Mouse (Mus musculus): ENCODE data around the gene Tmem141. TPM values are rescaled to one million over a fixed set of nuclear protein-coding genes. Genes with fewer than 3 reads are reported as not detected.

The Tmem141 gene
- total RNA-seq, 1 experiment from 2014 or later: 28.8 TPM

DNA sequence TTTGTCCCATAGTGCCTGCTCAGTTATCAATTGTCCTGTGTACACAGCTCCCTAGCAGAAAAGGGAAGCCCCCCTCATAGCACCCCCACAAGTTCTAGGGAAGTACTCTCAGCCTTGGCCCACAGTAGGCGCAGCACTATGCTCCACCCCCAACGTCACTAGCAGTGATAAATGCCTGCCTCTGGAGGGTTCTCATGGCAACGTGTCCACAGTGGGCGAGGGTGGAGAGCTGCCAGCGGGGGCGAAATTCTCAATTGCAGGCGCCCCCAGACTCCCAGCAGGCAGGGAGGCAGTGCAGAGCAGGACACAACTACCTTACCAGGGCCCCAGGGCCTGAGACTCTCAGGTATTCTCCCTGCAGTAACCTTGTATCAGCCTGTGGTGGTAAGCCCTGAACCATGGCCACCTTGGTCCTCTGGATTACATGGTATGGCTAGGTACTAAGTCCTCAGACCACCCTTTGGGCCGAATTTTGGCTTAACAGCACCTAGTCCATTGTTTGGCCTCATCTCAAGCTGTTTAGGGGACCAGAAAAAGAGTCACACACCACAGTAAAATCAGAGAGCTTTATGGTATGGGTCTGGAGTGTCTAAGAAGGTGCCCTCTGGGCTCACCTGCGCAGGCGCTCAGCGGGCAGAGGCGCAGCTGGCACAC lies 39.2 kb downstream of the Tmem141 start:
- ATAC-seq (replicated peaks in 1 of 2; ENCODE audit: insufficient read depth in 1 of 2, low FRiP score in 2 of 2, low TSS enrichment in 1 of 2, low read depth in 1 of 2, poor library complexity in 2 of 2, severe bottlenecking in 2 of 2): peak; percentile 40 to 41; a peak in 3 of 4 replicates

DNA sequence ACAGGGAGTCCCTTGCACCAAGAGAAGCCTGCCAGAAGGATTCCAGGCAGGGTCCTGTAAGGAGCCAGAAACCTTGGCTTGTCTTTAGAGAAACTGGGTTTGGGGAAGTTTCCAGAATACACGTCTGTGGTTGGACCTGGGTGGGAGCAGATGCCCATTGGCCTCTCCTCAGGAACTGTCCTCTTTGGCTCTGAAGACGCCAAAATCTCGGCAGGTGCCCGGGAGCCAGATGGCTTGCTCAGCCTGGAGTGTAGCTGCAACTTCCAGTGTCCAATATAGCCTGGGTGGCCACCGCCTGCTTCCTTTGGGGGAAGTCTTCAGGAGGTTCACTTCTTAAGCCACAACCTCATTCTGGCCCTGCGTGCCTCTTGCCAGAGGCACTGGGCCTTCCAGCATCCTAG lies 39.9 kb downstream of the Tmem141 start:
- ATAC-seq (replicated peaks in 1 of 2; ENCODE audit: insufficient read depth in 1 of 2, low FRiP score in 2 of 2, low TSS enrichment in 1 of 2, low read depth in 1 of 2, poor library complexity in 2 of 2, severe bottlenecking in 2 of 2): peak; percentile 9 to 24; a peak in 1 of 4 replicates

GRCm38 (mm10) chr2:25581294-25581864 lies 40.4 kb downstream of the Tmem141 start, which contains the start of gene Ajm1:
Gene Ajm1, minus strand, starts transcription at chr2:25581757.
- peak; percentile 59 to 78 for ATAC-seq (replicated peaks in 1 of 2; ENCODE audit: insufficient read depth in 1 of 2, low FRiP score in 2 of 2, low TSS enrichment in 1 of 2, low read depth in 1 of 2, poor library complexity in 2 of 2, severe bottlenecking in 2 of 2)

DNA sequence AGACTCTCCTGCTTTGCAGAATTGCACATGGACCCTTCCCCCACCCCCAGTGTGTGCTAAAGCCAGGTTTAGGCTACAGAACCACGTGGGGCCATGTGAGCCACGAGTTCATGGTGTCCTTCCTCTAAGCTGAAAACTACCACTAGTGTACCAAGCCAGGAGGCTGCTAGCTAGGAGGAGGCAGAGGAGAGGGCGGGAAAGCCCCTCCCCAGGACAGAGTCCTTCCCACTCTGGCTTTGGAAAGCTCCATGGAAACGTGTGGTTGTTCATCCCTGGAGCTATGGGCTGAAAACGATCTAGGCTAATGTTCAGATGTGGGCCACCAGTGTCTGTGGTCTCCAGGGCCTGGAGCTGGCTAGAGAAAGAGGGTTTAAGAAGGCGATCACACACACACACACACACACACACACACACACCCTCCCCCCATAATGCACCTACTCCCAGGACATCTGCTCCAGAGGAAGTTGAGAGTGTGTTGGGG lies 41.1 kb downstream of the Tmem141 start:
- ATAC-seq (replicated peaks in 1 of 2; ENCODE audit: insufficient read depth in 1 of 2, low FRiP score in 2 of 2, low TSS enrichment in 1 of 2, low read depth in 1 of 2, poor library complexity in 2 of 2, severe bottlenecking in 2 of 2): no peak

DNA sequence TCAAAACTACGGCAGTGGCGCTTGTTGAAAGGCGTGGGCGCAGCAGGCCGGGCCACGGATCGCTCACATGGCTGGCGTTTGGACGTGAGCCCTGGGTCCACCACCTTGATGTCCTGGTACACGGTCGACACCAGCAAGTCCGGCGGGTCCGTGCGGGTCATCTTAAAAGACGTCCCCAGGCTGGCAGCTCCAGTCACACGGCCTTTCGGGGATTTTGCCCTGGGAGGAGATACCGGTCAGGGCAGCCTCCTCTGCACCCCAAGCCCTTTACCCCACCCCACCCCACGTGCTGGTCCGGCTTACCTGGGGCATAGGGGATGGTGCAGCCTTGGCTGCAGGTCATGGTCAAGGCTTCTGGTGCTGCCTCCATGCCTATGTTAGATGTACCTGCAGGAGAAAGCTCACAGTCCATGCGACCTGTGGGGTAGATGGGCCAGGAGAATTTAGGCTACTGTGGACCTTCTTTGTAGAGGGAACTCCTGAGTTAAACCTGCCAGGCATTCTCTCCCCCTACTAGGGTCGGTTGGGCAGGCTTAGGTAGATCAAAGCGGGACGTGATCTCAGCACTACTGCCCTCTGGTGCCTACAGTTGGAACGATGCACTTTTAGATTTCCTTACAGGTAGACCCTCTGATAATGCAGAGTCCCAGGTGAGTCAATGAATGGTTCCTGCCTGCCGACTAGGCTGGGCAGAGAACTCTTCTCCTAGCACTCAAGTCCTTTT lies 41.9 kb downstream of the Tmem141 start:
- no peak for ATAC-seq (replicated peaks in 1 of 2; ENCODE audit: insufficient read depth in 1 of 2, low FRiP score in 2 of 2, low TSS enrichment in 1 of 2, low read depth in 1 of 2, poor library complexity in 2 of 2, severe bottlenecking in 2 of 2)

- no peak for ATAC-seq (replicated peaks in 1 of 2; ENCODE audit: insufficient read depth in 1 of 2, low FRiP score in 2 of 2, low TSS enrichment in 1 of 2, low read depth in 1 of 2, poor library complexity in 2 of 2, severe bottlenecking in 2 of 2)
Observed at GRCm38 (mm10) chr2:25578796-25579736, 42.7 kb downstream of the Tmem141 start.

GRCm38 (mm10) chr2:25577951-25578795 lies 43.6 kb downstream of the Tmem141 start:
- no peak for ATAC-seq (replicated peaks in 1 of 2; ENCODE audit: insufficient read depth in 1 of 2, low FRiP score in 2 of 2, low TSS enrichment in 1 of 2, low read depth in 1 of 2, poor library complexity in 2 of 2, severe bottlenecking in 2 of 2)

GRCm38 (mm10) chr2:25576965-25577891 lies 44.6 kb downstream of the Tmem141 start:
- no peak for ATAC-seq (replicated peaks in 1 of 2; ENCODE audit: insufficient read depth in 1 of 2, low FRiP score in 2 of 2, low TSS enrichment in 1 of 2, low read depth in 1 of 2, poor library complexity in 2 of 2, severe bottlenecking in 2 of 2)

DNA sequence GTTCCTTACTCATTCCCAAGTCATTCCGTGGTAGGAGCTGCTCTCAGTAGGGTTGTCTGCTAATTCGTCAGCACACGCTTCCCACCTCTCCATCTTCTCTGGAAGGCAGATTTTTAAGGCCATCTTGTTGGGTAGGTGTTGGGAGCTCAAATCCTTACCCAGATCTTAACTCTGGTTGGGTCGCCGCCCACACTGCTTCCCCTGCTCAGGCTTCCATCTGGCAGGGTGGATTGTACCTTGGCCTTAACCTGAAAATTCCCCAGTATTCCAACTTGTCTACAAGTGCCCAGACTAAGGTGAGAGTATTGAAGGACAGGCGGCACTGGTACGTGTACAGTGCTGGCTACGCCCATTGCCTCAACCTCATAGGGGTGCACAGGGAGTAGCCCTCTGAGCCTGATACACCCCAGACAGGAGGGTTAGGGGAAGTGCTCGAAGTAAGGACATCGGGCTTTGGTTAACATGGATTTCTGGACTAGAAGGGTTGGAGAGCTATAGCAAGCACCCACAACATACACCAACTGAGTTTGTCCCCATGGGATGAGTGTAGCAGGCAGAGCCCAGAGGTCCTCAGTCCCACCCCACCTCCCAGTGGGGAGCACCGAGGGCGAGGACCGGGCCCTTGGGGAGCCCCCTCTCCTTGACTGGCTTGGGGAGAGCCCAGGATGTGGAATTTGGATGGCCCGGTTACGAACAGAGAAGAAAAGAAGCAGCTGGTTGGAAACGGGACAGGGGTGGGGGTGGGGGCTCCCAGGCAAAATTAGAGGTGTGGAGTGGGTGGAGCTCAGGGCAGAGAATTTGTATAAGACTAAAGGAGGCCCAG lies 45.6 kb downstream of the Tmem141 start:
- no peak for ATAC-seq (replicated peaks in 1 of 2; ENCODE audit: insufficient read depth in 1 of 2, low FRiP score in 2 of 2, low TSS enrichment in 1 of 2, low read depth in 1 of 2, poor library complexity in 2 of 2, severe bottlenecking in 2 of 2)

DNA sequence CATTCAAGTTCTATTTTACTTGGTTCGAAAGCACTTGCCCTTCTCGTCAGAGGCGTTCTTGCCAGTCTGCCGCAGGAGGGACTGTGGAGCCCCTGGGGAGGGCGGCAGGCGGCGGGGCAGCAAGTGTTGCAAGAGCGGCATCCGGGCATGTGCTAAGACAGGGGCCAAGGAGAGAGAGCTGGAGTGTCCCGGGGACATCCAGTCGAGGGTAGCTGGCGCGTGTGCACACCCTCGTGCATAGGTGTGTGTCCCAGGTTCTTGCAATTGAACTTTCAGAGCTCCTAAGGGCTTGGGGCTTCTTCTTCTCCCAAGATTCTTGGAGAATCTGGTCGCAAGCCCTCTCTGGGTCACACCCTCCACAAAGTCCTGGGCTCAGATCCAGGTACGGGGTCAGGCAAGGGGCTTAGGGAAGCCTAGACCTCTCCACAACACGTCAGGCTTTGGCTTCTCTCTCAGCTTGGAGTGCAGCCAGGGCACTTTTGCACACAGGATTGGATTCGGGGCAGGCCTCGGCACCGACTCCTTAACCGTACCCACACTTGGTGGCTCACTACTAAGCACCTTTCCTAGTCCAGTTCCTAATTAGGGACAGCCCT lies 46.3 kb downstream of the Tmem141 start:
- ATAC-seq (replicated peaks in 1 of 2; ENCODE audit: insufficient read depth in 1 of 2, low FRiP score in 2 of 2, low TSS enrichment in 1 of 2, low read depth in 1 of 2, poor library complexity in 2 of 2, severe bottlenecking in 2 of 2): no peak

- peak; percentile 91 to 96 for ATAC-seq (replicated peaks in 1 of 2; ENCODE audit: insufficient read depth in 1 of 2, low FRiP score in 2 of 2, low TSS enrichment in 1 of 2, low read depth in 1 of 2, poor library complexity in 2 of 2, severe bottlenecking in 2 of 2)
Observed at GRCm38 (mm10) chr2:25574579-25575431, 47.0 kb downstream of the Tmem141 start, which contains the start of the genes Mamdc4 and Phpt1. Gene Mamdc4, minus strand, starts transcription at chr2:25574845. Gene Phpt1, minus strand, starts transcription at chr2:25575224.

DNA sequence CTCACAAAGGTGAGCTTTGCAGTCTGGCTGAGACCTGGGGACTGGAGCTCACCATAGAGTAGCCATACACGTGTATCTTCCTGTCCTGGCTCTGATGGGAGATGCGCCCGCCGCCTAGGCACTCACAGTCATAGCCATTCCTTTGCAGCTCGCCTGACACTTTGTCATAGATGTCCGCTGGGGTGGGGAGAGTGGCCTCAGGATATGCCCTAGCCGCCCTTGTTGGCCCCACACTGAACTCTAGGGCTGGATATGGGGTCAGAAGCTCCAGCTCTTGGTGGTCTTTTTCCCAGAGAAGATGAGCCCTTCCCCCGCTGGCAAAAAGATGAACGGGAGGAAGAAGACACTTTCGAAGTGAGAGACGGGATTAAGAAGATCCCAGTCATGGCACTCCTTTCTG lies 47.7 kb downstream of the Tmem141 start:
- no peak for ATAC-seq (replicated peaks in 1 of 2; ENCODE audit: insufficient read depth in 1 of 2, low FRiP score in 2 of 2, low TSS enrichment in 1 of 2, low read depth in 1 of 2, poor library complexity in 2 of 2, severe bottlenecking in 2 of 2)

DNA sequence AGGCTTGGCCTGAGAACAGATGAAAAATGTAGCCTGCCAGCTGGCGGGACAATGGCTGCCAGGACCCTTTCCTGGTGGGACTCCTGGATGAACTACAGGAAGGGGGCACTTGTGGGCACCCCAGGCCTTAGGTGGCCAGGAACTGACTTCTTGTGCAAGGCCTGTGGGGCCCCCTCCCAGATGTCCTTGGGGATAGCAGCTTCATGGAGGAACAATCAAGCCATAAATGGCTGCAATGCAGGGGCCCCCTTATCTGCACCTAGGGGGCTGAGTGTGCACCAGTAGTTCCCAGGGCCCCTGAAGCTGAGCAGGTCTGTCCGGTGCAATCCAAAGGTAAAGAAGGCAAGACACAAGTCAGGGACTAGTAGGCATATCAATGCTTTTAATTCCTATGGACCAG lies 48.7 kb downstream of the Tmem141 start:
- no peak for ATAC-seq (replicated peaks in 1 of 2; ENCODE audit: insufficient read depth in 1 of 2, low FRiP score in 2 of 2, low TSS enrichment in 1 of 2, low read depth in 1 of 2, poor library complexity in 2 of 2, severe bottlenecking in 2 of 2)

- no peak for ATAC-seq (replicated peaks in 1 of 2; ENCODE audit: insufficient read depth in 1 of 2, low FRiP score in 2 of 2, low TSS enrichment in 1 of 2, low read depth in 1 of 2, poor library complexity in 2 of 2, severe bottlenecking in 2 of 2)
Observed at GRCm38 (mm10) chr2:25571221-25571620, 50.6 kb downstream of the Tmem141 start.

Data from hematopoietic stem cell, adult 5-6 weeks (primary cell).